Mouse (Mus musculus) gastrocnemius, postnatal 25 days (tissue): ENCODE measurements around the gene Sdr42e1. TPM values are rescaled to one million over a fixed set of nuclear protein-coding genes. Genes with fewer than 3 reads are reported as not detected.

ENCODE experiments used
- DNase-seq: peaks from one replicate; pipeline ENCODE4 v3.0.0; 2022
- long read RNA-seq, 2 experiments: library from polyadenylated mRNA; stranded (forward); transcript quantifications; one replicate each; pipeline ENCODE4 v2.0.0; 2021
- total RNA-seq, 2 experiments: library from RNA; stranded (reverse); gene quantifications; 1 replicate in 1 of 2; 2 replicates in 1 of 2; pipeline ENCODE4 v1.2.3; 2021

Gene Sdr42e1
- under 1 TPM; 0.38 to 0.51 TPM for total RNA-seq
- long read RNA-seq, experiment 1 = 0 reads
- long read RNA-seq, experiment 2, partial matches to known transcripts = 0 of 1 reads
- long read RNA-seq, experiment 2, other reads (novel, unspliced or antisense) = 0 of 1 reads

GRCm38 (mm10) chr8:117673430-117673830 lies at the start of gene Sdr42e1:
Sdr42e1 (minus strand) TSS chr8:117673689.
- DNase-seq = peak; percentile 29

DNA sequence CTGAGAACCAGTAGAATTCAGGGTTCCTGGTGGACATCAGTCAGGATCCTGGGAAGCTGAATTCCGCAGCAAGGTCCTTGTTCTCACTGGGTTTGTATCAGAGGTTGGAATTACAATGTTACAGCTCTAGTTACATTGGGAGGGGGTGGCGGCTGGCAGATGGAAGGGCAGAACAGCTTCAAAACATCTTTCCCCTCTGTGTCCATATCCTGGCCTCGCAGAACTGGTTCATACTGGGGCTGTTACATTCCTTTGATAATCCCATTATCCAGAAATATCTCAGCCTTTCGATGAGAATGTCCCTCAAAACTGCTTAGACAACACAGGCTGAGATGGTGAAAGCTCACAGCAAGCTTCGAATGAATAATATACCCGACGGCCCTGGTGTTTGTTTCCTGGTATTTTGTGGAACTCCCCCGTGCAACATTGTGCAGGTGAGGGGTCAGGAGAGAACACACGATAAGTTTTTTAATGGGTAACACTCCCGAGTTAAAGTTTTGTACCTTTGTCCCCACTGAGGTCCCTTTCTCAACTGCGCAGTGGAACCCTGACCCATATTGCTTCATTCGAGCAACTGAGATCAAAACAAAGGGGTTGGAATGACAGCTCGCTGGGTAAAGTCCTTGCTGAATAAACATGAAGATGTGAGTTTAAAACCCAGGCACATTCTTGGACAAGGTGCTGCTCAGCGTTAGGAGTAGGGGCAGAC lies 44.8 kb upstream of the Sdr42e1 start:
- DNase-seq = no peak

DNA sequence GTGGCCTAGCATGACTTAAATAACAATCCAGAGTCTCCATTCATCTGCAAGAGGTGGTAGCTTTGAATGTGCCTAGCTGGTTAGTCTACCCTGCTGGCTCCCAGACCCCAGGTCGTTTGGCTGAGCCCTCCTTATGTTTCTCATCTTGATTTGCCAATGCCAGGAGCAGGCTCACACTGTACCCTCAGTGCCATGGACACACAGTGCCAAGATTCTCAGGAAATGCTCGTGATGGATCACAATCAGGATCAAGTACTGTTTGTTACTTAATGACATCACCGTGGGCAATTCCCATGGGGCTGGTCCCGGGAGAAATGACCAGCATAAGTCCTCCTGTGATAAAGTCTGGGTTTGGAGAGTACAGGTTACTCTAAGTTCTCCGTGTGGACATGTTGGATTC lies 42.4 kb upstream of the Sdr42e1 start:
- no peak for DNase-seq

GRCm38 (mm10) chr8:117714604-117715003 lies 41.1 kb upstream of the Sdr42e1 start:
- DNase-seq = no peak

DNA sequence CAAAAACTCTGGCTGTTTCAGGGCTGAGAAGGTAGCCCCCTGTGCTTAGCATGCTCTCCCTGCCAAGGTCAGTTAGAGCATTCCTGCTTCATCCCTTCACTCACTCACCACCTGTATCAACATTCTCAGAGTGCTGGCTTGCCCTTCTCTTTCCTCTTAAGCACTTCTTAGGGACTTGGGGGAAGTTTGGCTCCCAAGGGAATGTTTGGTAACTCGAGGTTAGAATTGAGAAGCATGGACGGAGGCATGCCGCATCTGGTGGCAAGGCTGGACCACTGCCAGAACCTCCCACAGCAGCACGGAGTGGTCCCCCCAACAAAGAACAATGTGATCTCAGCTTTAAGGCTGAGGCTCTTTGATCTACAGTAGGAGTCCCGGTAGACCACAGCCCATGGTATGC lies 38.7 kb upstream of the Sdr42e1 start:
- DNase-seq = no peak

GRCm38 (mm10) chr8:117706141-117706540 lies 32.7 kb upstream of the Sdr42e1 start:
- DNase-seq = no peak

DNA sequence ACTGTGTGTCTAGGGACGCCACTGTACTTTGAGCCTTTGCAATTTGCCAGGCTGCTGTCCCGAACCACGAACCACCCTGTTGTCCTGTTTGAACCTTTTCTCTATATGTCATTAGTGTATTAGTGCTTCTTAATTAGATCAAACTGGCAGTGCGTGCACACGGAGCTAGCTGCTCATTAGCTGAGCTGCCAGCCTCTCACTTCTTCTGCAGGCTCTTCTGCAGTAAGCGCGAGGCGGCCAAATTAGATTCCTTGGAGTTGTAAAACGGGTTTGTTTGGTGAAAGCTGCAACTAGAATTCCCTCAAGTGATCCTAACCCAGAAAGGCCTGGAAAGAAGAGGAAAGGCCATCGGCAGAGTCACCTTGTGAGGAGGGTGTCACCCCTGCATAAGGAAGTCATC lies 29.2 kb upstream of the Sdr42e1 start:
- no peak for DNase-seq

DNA sequence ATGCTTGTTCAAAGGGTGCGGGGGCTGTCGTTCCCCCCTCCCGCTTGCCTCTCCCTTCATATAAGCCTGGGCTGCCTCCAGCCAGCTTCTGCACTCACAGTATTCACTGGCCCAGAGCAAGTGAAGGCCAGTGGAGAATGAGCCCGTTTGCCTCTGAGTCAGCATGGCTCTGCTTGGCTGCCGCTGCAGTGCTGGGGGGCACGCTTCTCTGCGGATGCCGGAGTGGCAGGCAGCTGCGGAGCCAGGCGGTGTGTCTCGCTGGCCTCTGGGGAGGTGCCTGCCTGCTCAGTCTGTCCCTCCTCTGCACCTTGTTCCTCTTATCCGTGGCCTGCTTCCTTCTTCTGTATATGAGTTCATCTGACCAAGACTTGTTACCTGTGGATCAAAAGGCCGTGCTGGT lies 28.4 kb upstream of the Sdr42e1 start, which contains the start of gene Hsd17b2:
TSS of gene Hsd17b2 (plus strand) at position 46 of the 400 bp plus-strand sequence.
- DNase-seq = no peak

- DNase-seq = no peak
Measured at GRCm38 (mm10) chr8:117701246-117701645, 27.8 kb upstream of the Sdr42e1 start.

DNA sequence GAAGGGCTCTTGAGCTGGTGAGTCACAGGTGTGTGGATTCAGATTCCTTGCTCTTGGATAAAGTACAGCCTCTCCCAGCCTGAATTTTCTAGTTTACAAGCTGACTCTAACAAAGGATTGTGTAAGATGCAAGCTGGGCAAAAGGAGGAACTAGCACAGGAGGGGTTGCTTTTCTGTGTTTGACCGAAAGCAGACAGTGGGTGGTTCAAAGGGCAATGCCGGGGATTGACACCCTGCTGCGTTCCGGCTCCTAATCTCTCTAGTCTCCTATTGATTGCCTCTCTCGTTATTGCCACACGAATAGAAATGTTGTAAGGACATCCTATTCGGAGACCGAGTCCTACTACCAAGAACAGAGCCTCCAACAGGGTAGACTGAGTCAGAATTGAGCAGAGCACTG lies 27.2 kb upstream of the Sdr42e1 start:
- DNase-seq = no peak

GRCm38 (mm10) chr8:117697248-117697647 lies 23.8 kb upstream of the Sdr42e1 start:
- DNase-seq = no peak

- DNase-seq = no peak
Measured at GRCm38 (mm10) chr8:117695636-117696035, 22.1 kb upstream of the Sdr42e1 start.

- DNase-seq = no peak
Measured at GRCm38 (mm10) chr8:117692131-117692530, 18.6 kb upstream of the Sdr42e1 start.

DNA sequence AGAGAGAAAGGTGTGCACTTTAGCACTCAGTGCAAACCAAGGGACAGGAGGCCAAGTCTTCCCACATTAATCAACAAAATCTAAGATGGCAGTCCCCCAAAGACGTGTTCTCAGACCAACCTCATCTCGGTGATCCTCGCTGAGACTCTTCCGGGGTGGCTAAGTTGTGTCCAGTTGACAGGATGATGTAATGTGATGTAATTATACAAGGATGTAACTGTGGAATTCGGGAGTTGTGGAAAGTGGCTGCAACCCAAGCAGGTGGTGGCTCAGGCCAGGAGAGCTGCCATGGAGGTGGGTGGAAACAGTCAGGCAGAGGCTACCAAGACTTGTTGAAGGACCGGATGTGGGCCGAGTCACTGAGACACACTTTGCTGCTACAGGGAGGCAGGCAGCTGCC lies 14.4 kb upstream of the Sdr42e1 start:
- DNase-seq = no peak

DNA sequence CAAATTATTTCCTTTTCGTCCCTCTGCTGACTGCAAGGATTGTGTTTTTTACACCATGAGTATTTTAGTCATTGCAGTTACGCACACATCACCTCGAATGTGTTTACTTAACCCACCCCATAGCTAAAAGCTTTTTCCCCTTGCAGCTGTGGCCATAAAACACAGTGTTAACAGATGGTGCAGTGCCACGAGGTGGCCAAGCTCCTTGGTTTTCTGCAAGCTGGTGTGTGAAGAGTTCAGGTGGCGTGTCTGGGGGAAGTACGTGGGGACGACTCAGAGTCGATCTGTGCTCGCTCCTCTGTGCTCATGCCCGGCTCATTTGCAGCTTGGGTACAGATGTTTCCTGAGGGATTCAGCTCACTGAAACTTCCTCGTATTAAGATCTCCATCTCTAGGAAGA lies 11.0 kb upstream of the Sdr42e1 start:
- DNase-seq = no peak

GRCm38 (mm10) chr8:117683925-117684472 lies 10.5 kb upstream of the Sdr42e1 start:
- DNase-seq = no peak

GRCm38 (mm10) chr8:117678650-117679049 lies 5.2 kb upstream of the Sdr42e1 start:
- no peak for DNase-seq

DNA sequence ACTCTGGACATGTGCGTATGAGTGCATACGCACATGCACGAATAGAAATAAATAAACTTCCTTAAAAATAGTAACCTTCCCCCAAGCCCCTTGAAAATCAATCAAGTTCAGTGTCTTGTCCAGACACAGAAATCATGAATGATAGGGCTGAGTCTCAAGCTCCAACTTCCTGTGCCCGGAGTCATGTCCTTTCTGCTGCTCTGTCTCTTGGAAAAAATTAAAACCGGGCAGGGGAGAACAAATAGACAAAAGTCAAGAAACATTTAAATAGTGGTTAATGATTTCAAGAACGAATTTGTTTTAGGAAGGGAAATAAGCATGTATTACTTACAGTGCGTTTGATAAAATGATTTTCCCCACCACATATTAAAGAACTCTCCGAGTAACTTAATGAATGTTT lies 3.5 kb upstream of the Sdr42e1 start:
- DNase-seq = no peak

DNA sequence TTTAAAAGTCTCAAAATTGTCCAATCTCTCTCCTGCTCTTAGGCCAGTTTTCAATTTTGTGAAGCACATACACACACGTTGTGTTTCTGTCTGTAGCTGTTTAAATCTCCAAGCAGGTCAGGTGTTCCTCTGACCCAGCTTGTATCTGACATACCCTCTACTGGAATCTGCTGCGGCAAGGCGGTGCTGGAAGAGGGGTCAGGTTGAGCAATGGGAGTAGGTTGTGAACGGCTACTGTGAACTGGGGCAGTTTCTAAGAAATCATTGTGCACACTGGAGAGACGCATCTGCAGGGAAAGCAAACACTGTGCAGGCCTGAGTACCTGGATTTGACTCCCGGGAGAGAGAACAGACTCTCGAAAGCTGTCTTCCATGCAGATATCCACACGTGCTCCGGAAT lies 3.0 kb upstream of the Sdr42e1 start:
- DNase-seq = no peak

GRCm38 (mm10) chr8:117675171-117675570 lies 1.7 kb upstream of the Sdr42e1 start:
- no peak for DNase-seq

DNA sequence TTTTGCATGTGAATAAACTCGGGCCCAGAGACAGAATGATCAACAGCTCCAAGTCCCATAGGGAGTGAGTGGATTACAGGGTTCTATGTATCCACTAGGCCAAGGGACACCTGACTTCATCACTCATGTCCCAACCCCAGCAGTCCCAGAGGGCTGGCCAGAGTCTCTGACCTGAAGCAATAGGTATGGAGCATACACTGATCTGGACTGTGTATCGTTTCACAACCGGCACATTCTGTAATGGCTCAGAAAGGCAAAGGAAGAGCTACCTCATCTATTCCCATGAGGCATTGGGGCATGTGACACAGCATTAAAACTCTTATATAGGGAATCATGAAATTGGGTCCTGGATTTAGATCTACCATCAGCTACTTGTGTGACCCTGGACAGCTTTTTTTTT lies 931 bp downstream of the Sdr42e1 start:
- no peak for DNase-seq

GRCm38 (mm10) chr8:117670461-117670860 lies 3.0 kb downstream of the Sdr42e1 start:
- no peak for DNase-seq

GRCm38 (mm10) chr8:117667349-117668124 lies 6.0 kb downstream of the Sdr42e1 start:
- DNase-seq = no peak
